In genomic region chr11:70646691-70647650, GRCm38 (mm10) we compare ENCODE assay signal across 7 mouse cellular contexts. TPM values are rescaled to one million over a fixed set of nuclear protein-coding genes. Genes with fewer than 3 reads are reported as not detected.
DNase-seq lines count a peak whose midpoint lies in the region; ATAC-seq and TF ChIP-seq lines count a peak whose summit lies in the region.

Rnf167 (plus strand) TSS chr11:70647235.
Slc25a11 (minus strand) TSS chr11:70647479.

- no peaks in the 10 kb centered on the region for H3K9me3 ChIP-seq in embryonic facial prominence, embryonic 10.5 days
- H3K9me3 ChIP-seq in intestine, postnatal 0 days (ENCODE audit: control insufficient read depth), result no peaks in the 10 kb centered on the region
- no peaks in the 10 kb centered on the region for H3K9me3 ChIP-seq in midbrain, embryonic 12.5 days

- peaks cover 72% of the 10 kb centered on the region for H3K36me3 ChIP-seq in embryonic facial prominence, embryonic 10.5 days (replicated peaks)
- peaks cover 33% of the 10 kb centered on the region for H3K36me3 ChIP-seq in intestine, postnatal 0 days (ENCODE audit: control insufficient read depth, insufficient read depth)
- H3K36me3 ChIP-seq in midbrain, embryonic 12.5 days, result peaks cover 55% of the 10 kb centered on the region
- peaks cover 50% of the 10 kb centered on the region for H3K36me3 ChIP-seq in small intestine, adult 2 months (ENCODE audit: control insufficient read depth, insufficient read depth, low read length)

- peak within 1 kb of the TSS; percentile 84 for H3K4me3 ChIP-seq in embryonic facial prominence, embryonic 10.5 days
- peak within 1 kb of the TSS; percentile 77 for H3K4me3 ChIP-seq in intestine, postnatal 0 days (ENCODE audit: low read depth, low read length)
- peak within 1 kb of the TSS; percentile 68 for H3K4me3 ChIP-seq in midbrain, embryonic 12.5 days
- peak within 1 kb of the TSS; percentile 95 for H3K4me3 ChIP-seq in small intestine, adult 2 months (ENCODE audit: low read depth, low read length)

- intact Hi-C loops in left cerebral cortex, postnatal 4 days (cut with DNase I), result no loop called here

- peak within 1 kb of the TSS; percentile 93 for H3K27ac ChIP-seq in embryonic facial prominence, embryonic 10.5 days (replicated peaks)
- H3K27ac ChIP-seq in intestine, postnatal 0 days (ENCODE audit: low read depth, low read length), result peak within 1 kb of the TSS; percentile 98
- H3K27ac ChIP-seq in midbrain, embryonic 12.5 days (replicated peaks), result peak within 1 kb of the TSS; percentile 92
- peak within 1 kb of the TSS; percentile 95 for H3K27ac ChIP-seq in small intestine, adult 2 months (ENCODE audit: insufficient read depth, low read depth, low read length)

- H3K4me1 ChIP-seq in embryonic facial prominence, embryonic 10.5 days, result peaks cover 57% of the 10 kb centered on the region
- H3K4me1 ChIP-seq in intestine, postnatal 0 days (replicated peaks; ENCODE audit: control insufficient read depth, insufficient read depth, low read length), result peaks cover 8% of the 10 kb centered on the region; the same call in 1 of the 2 replicates
- H3K4me1 ChIP-seq in midbrain, embryonic 12.5 days, result peaks cover 41% of the 10 kb centered on the region
- peaks cover 23% of the 10 kb centered on the region for H3K4me1 ChIP-seq in small intestine, adult 2 months (ENCODE audit: control insufficient read depth, insufficient read depth, insufficient read length, low read length)

- peak within 1 kb of the TSS; percentile 91 for H3K4me2 ChIP-seq in intestine, postnatal 0 days (replicated peaks; ENCODE audit: low read depth)
- peak within 1 kb of the TSS; percentile 85 for H3K4me2 ChIP-seq in midbrain, embryonic 12.5 days (replicated peaks)

- under 1% methylated on average over 63 of the region's 63 CpGs for WGBS in embryonic facial prominence, embryonic 10.5 days
- WGBS in intestine, postnatal 0 days, result under 1% methylated on average over 61 of the region's 63 CpGs
- under 1% methylated on average over 61 of the region's 63 CpGs for WGBS in midbrain, embryonic 12.5 days
- under 1% methylated on average over 63 of the region's 63 CpGs for WGBS in small intestine, adult 2 months

- peak; percentile 47 for TF ChIP-seq CTCF in intestine, postnatal 0 days (IDR thresholded peaks at IDR 0.05; ENCODE audit: low read depth)
- no peak for TF ChIP-seq CTCF in small intestine, adult 2 months (IDR thresholded peaks at IDR 0.05; ENCODE audit: extremely low read depth, insufficient read length, insufficient replicate concordance, low read depth, low read length)

- peak; percentile 96 for DNase-seq in adrenal gland, postnatal 10 days
- DNase-seq in embryonic facial prominence, embryonic 10.5 days (ENCODE audit: low spot score), result peak; percentile 98
- DNase-seq in gonadal fat pad, adult 2 months (ENCODE audit: low read depth), result no peak
- DNase-seq in left cerebral cortex, postnatal 4 days, result peak; percentile 98

- TF ChIP-seq POLR2A in small intestine, adult 2 months (IDR thresholded peaks at IDR 0.05; ENCODE audit: low read depth, low read length), result peak; percentile 66

- peak within 1 kb of the TSS; percentile 94 for H3K9ac ChIP-seq in intestine, postnatal 0 days (ENCODE audit: low read depth, low read length)
- H3K9ac ChIP-seq in midbrain, embryonic 12.5 days (replicated peaks), result peak within 1 kb of the TSS; percentile 86

- no peaks in the 10 kb centered on the region for H3K27me3 ChIP-seq in embryonic facial prominence, embryonic 10.5 days (replicated peaks; ENCODE audit: low read depth, poor library complexity, severe bottlenecking)
- H3K27me3 ChIP-seq in intestine, postnatal 0 days (replicated peaks; ENCODE audit: control insufficient read depth, insufficient read depth, low read length), result no peaks in the 10 kb centered on the region
- no peaks in the 10 kb centered on the region for H3K27me3 ChIP-seq in midbrain, embryonic 12.5 days
- H3K27me3 ChIP-seq in small intestine, adult 2 months (ENCODE audit: control insufficient read depth, insufficient read depth, low read length), result no peaks in the 10 kb centered on the region

- ATAC-seq in intestine, postnatal 0 days, result peak; percentile 82
- peak; percentile 87 for ATAC-seq in midbrain, embryonic 12.5 days (ENCODE audit: low FRiP score, low read depth)

RNA-seq across cellular contexts. Expression of gene Rnf167, which starts in this region (rescaled TPM):
- total RNA-seq in adrenal gland, postnatal 10 days (2021), result 10 to 100 TPM; 73.9 to 86.6 TPM
- polyA plus RNA-seq in embryonic facial prominence, embryonic 10.5 days (2016; fragmentation: Nextera tagmentation; extraction: Ambion mirVana), result 89.7 and 91.9 TPM in 2 replicates
- polyA plus RNA-seq in gonadal fat pad, adult 2 months (2012; rRNA removed), result 93.2 and 93.4 TPM in 2 replicates
- polyA plus RNA-seq in intestine, postnatal 0 days (2015; fragmentation: Nextera tagmentation; extraction: Ambion mirVana), result 107 TPM in 2 replicates
- 10 to 100 TPM; 52.1 to 52.3 TPM for total RNA-seq in left cerebral cortex, postnatal 4 days (2021)
- 96.6 and 101 TPM in 2 replicates for polyA plus RNA-seq in midbrain, embryonic 12.5 days (2016; fragmentation: Nextera tagmentation; extraction: Ambion mirVana)
- polyA plus RNA-seq in small intestine, adult 2 months (2012; rRNA removed), result 43.0 and 114 TPM in 2 replicates

RNA-seq across cellular contexts. Expression of gene Slc25a11, which starts in this region (rescaled TPM):
- 100 to 1,000 TPM; 180 to 220 TPM for total RNA-seq in adrenal gland, postnatal 10 days (2021)
- polyA plus RNA-seq in embryonic facial prominence, embryonic 10.5 days (2016; fragmentation: Nextera tagmentation; extraction: Ambion mirVana), result 135 and 137 TPM in 2 replicates
- 164 and 171 TPM in 2 replicates for polyA plus RNA-seq in gonadal fat pad, adult 2 months (2012; rRNA removed)
- polyA plus RNA-seq in intestine, postnatal 0 days (2015; fragmentation: Nextera tagmentation; extraction: Ambion mirVana), result 192 and 210 TPM in 2 replicates
- total RNA-seq in left cerebral cortex, postnatal 4 days (2021), result 10 to 100 TPM; 88.6 to 92.5 TPM
- polyA plus RNA-seq in midbrain, embryonic 12.5 days (2016; fragmentation: Nextera tagmentation; extraction: Ambion mirVana), result 138 and 149 TPM in 2 replicates
- polyA plus RNA-seq in small intestine, adult 2 months (2012; rRNA removed), result 109 and 147 TPM in 2 replicates
